Mouse (Mus musculus): ENCODE results near the gene Tmem237.

- no peak for TF ChIP-seq CTCF (IDR thresholded peaks at IDR 0.05; ENCODE audit: extremely low read depth, insufficient read length, insufficient replicate concordance, low read depth, low read length)
- TF ChIP-seq POLR2A (IDR thresholded peaks at IDR 0.05; ENCODE audit: low read depth, low read length): no peak
Observed at GRCm38 (mm10) chr1:59158498-59158897, 38.3 kb upstream of the Tmem237 start.

Data from small intestine, adult 2 months (tissue).